Mouse (Mus musculus) lung, adult 2 months (tissue): ENCODE results near the gene Ercc2. TPM values are rescaled to one million over a fixed set of nuclear protein-coding genes. Genes with fewer than 3 reads are reported as not detected.
A peak's percentile ranks its signal among the peaks of the same experiment; 100 is the strongest.

ENCODE experiments used
- DNase-seq: peaks from one replicate; pipeline ENCODE4 v3.0.0; 2022
- H3K4me1 ChIP-seq: fragments of 200-500 bp; 2 replicates; pipeline ENCODE4 v1.6.1; 2011; ENCODE audit warnings: low read length; ENCODE audit not compliant: control insufficient read depth, insufficient read depth
- H3K4me3 ChIP-seq: fragments of 200-500 bp; replicated peaks from 2 replicates; pipeline ENCODE3; 2011; ENCODE audit warnings: low read depth, mild to moderate bottlenecking, control low read depth, low read length; ENCODE audit errors: extremely low read depth
- CTCF ChIP-seq: fragments of 200-500 bp; IDR thresholded peaks from 2 replicates; pipeline ENCODE4 v1.5.1; 2011; ENCODE audit warnings: mild to moderate bottlenecking, low read length, control low read depth; ENCODE audit not compliant: insufficient read depth
- POLR2A ChIP-seq: fragments of 200-500 bp; IDR thresholded peaks from 2 replicates; pipeline ENCODE4 v1.6.1; 2011; ENCODE audit warnings: low read depth, mild to moderate bottlenecking, control low read depth, low read length, borderline replicate concordance; ENCODE audit errors: extremely low read depth
- WGBS: fragments of 180-500 bp; shearing (Covaris S2); methylation state at CpG from one replicate; pipeline ENCODE4 v1.1.7; 2018; 5-methylcytosine and 5-hydroxymethylcytosine counted together
- polyA plus RNA-seq: library from polyadenylated mRNA; depleted of rRNA; stranded (reverse); fragments of >200 nt; gene quantifications from 2 replicates; pipeline ENCODE4 v1.2.3, GENCODE M21; 2012

Ercc2 gene
- polyA plus RNA-seq, 1 experiment, result 44.6 TPM

DNA sequence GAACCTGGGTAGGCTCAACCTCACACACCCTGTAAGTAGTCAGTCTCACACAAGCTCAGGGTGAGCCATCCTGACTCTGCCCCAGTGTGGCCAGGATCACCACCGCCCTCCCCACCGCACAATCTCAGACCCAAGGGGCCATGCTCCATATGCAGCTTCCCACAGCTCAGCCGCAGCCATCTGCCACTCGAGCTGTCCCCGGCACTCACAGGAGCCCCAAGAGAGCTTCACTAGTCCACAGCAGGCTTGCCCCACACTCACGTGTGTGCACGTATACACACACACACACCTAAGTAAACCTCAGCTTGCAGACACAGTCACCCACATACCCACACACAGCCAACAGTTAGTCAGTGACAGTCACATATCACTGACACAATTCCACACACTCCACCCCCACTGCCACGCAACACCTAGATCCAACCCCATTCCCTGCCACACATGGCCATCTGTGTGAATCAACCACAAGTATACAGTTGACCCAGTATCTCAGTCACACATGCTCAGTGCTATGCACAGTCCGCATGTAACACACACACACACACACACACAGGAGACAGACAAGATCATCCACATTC, 20.8 kb downstream of the Ercc2 start:
- DNase-seq, result no peak
- TF ChIP-seq CTCF (no peak), POLR2A (no peak)
- WGBS, result 77% methylated on average over 9 of the region's 9 CpGs
- Histone ChIP-seq H3K4me3 (no peak overlapping the region), H3K4me1 (no peaks in the 10 kb centered on the region)

GRCm38 (mm10) chr7:19403731-19404296, 22.0 kb downstream of the Ercc2 start, which contains the start of gene Klc3:
Klc3 (minus strand) TSS chr7:19404104.
- H3K4me1 ChIP-seq, result no peaks in the 10 kb centered on the region
- H3K4me3 ChIP-seq, result peak within 1 kb of the TSS; percentile 8
- 2% methylated on average over 62 of the region's 62 CpGs for WGBS
- TF ChIP-seq CTCF (no peak), POLR2A (no peak)
- peak; percentile 78 for DNase-seq

DNA sequence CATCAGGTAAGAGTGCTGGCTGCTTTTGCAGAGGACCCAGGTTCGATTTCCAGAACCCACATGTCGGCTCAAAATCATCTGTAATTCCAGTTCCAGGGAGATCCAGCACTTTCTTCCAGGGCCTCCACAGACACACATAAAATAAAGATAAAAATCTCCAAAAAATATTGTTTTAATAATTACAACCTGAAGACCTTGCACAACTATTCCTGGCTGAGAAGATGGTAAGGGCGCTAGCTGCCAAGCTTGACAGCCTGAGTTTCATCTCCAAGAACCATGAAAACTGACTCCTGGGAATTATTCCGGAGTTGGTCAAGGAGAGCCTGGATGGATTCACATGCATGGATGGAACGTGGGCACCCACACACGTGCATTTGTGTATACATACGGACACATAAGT, 22.7 kb downstream of the Ercc2 start, which contains the start of gene Ckm:
Gene Ckm (plus strand): TSS at position 301 of the 400 bp plus-strand sequence.
- H3K4me3 ChIP-seq, result peak within 1 kb of the TSS; percentile 8
- 47% methylated on average over 7 of the region's 7 CpGs for WGBS
- no peak for DNase-seq
- TF ChIP-seq CTCF (no peak), POLR2A (no peak)
- H3K4me1 ChIP-seq, result no peaks in the 10 kb centered on the region

DNA sequence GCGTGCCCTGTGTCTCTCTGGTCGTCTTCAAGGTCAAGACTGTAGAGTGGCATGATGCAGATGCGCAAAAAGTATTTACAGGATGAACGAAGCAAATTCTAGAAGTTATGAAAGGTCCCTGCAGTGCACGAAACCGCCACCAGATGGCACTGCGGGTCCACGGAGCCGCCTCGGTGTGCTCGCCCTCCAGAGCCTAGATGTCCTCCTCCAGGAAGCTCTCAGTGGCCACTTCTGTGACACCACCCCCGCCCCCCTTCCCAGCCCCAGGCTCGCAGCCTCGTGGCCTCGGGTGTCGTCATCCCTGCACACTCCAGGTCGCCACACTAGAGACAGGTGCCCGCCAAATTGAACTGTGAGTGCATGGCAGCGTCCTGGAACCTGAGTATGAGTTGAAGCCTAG, 23.6 kb downstream of the Ercc2 start:
- 3% methylated on average over 19 of the region's 19 CpGs for WGBS
- Histone ChIP-seq H3K4me3 (no peak overlapping the region), H3K4me1 (no peaks in the 10 kb centered on the region)
- peak; percentile 88 for DNase-seq
- TF ChIP-seq CTCF (peak; percentile 96), POLR2A (no peak; the same call in 1 of the 2 replicates)

- no peak overlapping the region for H3K4me3 ChIP-seq
- TF ChIP-seq POLR2A, result no peak
- TF ChIP-seq CTCF, result no peak
- DNase-seq, result no peak
- 47% methylated on average over 6 of the region's 6 CpGs for WGBS
- no peaks in the 10 kb centered on the region for H3K4me1 ChIP-seq
These were observed 27.9 kb downstream of the Ercc2 start for GRCm38 (mm10) chr7:19409753-19410152.

- no peak for TF ChIP-seq POLR2A
- no peak for TF ChIP-seq CTCF
- no peak for DNase-seq
- 66% methylated on average over 11 of the region's 11 CpGs for WGBS
- Histone ChIP-seq H3K4me3 (no peak overlapping the region), H3K4me1 (no peaks in the 10 kb centered on the region)
These were observed 29.0 kb downstream of the Ercc2 start for GRCm38 (mm10) chr7:19410766-19411344.

GRCm38 (mm10) chr7:19411783-19412182, 30.0 kb downstream of the Ercc2 start:
- DNase-seq, result no peak
- no peak for TF ChIP-seq POLR2A
- no peak for TF ChIP-seq CTCF
- 82% methylated on average over 5 of the region's 5 CpGs for WGBS
- Histone ChIP-seq H3K4me3 (no peak overlapping the region), H3K4me1 (no peaks in the 10 kb centered on the region)

- H3K4me3 ChIP-seq, result no peak overlapping the region
- WGBS, result 67% methylated on average over 3 of the region's 3 CpGs
- no peak for DNase-seq
- no peaks in the 10 kb centered on the region for H3K4me1 ChIP-seq
- no peak for TF ChIP-seq CTCF
- TF ChIP-seq POLR2A, result no peak
These were observed 31.7 kb downstream of the Ercc2 start for GRCm38 (mm10) chr7:19413525-19413924.

DNA sequence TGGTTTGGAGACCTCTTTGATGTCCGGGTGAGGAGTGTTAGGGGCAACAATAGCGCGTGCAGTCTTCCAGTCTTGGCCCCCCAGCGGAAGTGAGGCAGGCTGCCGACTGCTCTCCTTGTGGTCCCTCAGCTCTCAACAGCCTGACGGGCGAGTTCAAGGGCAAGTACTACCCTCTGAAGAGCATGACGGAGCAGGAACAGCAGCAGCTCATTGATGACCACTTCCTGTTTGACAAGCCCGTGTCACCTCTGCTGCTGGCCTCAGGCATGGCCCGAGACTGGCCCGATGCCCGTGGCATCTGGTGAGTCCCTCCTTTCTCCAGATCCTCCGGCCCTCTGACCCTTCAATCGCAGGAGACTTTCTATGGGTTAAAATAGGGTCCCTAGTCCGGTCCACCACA, 34.8 kb downstream of the Ercc2 start:
- Histone ChIP-seq H3K4me1 (no peaks in the 10 kb centered on the region; the same call in 1 of the 2 replicates), H3K4me3 (no peak overlapping the region)
- no peak for DNase-seq
- 47% methylated on average over 15 of the region's 15 CpGs for WGBS
- TF ChIP-seq POLR2A, result no peak
- TF ChIP-seq CTCF, result no peak

DNA sequence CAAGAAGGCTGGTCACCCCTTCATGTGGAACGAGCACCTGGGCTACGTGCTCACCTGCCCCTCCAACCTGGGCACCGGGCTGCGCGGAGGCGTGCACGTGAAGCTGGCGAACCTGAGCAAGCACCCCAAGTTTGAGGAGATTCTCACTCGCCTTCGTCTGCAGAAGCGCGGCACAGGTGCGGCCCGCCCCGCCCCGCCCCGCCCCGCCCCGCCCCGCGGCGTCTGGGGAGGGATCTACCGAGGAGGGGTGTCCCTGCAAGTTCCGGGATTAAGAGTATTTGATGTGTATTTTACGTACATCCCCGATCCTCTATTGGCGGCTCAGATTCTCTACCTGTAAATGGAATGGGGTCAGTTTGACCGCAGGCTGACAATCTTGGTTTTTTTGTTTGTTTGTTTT, 38.3 kb downstream of the Ercc2 start:
- DNase-seq, result no peak
- TF ChIP-seq CTCF (no peak), POLR2A (no peak)
- H3K4me3 ChIP-seq, result no peak overlapping the region
- 9% methylated on average over 28 of the region's 28 CpGs for WGBS
- H3K4me1 ChIP-seq, result no peaks in the 10 kb centered on the region; the same call in 1 of the 2 replicates
